Mouse (Mus musculus) liver, adult 2 months (tissue): ENCODE data around the gene Zbtb20. TPM values are rescaled to one million over a fixed set of nuclear protein-coding genes. Genes with fewer than 3 reads are reported as not detected.

Source experiments
- DNase-seq: peaks from one replicate; pipeline ENCODE4 v3.0.0-alpha.2; 2011; ENCODE audit warnings: low read depth, low spot score; ENCODE audit errors: extremely low read depth
- H3K27ac ChIP-seq: fragments of 200-500 bp; replicated peaks from 2 replicates; pipeline ENCODE4 v1.5.1; 2012; ENCODE audit warnings: low read depth, mild to moderate bottlenecking, control low read depth, inconsistent platforms, low read length; ENCODE audit not compliant: insufficient read depth
- H3K27me3 ChIP-seq: fragments of 200-500 bp; 2 replicates; pipeline ENCODE4 v1.6.1; 2012; ENCODE audit warnings: mild to moderate bottlenecking, moderate library complexity, low read length, inconsistent platforms; ENCODE audit not compliant: control insufficient read depth, insufficient read depth
- H3K36me3 ChIP-seq: fragments of 200-500 bp; 2 replicates; pipeline ENCODE4 v1.6.1; 2012; ENCODE audit warnings: low read length, inconsistent platforms; ENCODE audit not compliant: control insufficient read depth, insufficient read depth
- H3K4me1 ChIP-seq: fragments of 200-500 bp; 2 replicates; pipeline ENCODE4 v1.6.1; 2011; ENCODE audit warnings: low read length; ENCODE audit not compliant: control insufficient read depth, insufficient read depth
- H3K4me3 ChIP-seq: fragments of 200-500 bp; 2 replicates; pipeline ENCODE4 v1.5.1; 2011; ENCODE audit warnings: low read depth, mild to moderate bottlenecking, control low read depth, low read length, moderate library complexity; ENCODE audit not compliant: insufficient read depth
- H3K79me2 ChIP-seq: fragments of 200-500 bp; 2 replicates; pipeline ENCODE4 v1.6.1; 2012; ENCODE audit warnings: inconsistent platforms, mild to moderate bottlenecking, low read length, moderate library complexity; ENCODE audit not compliant: control insufficient read depth, insufficient read depth
- H3K9ac ChIP-seq: fragments of 200-500 bp; 2 replicates; pipeline ENCODE4 v1.6.1; 2012; ENCODE audit warnings: low read depth, mild to moderate bottlenecking, control low read depth, inconsistent platforms, low read length
- CTCF ChIP-seq: fragments of 200-500 bp; IDR thresholded peaks from 2 replicates; pipeline ENCODE4 v1.5.1; 2011; ENCODE audit warnings: low read depth, low read length, control low read depth
- POLR2A ChIP-seq: fragments of 200-500 bp; IDR thresholded peaks from 2 replicates; pipeline ENCODE4 v1.6.1; 2011; ENCODE audit warnings: low read length, control low read depth; ENCODE audit not compliant: insufficient read depth; ENCODE audit errors: extremely low read depth
- WGBS: fragments of 180-500 bp; shearing (Covaris S2); methylation state at CpG from one replicate; pipeline ENCODE4 v1.1.7; 2018; 5-methylcytosine and 5-hydroxymethylcytosine counted together
- polyA plus RNA-seq: library from polyadenylated mRNA; depleted of rRNA; stranded (reverse); fragments of >200 nt; gene quantifications from 2 replicates; pipeline ENCODE4 v1.2.3, GENCODE M21; 2012
- total RNA-seq: library from RNA; depleted of rRNA; stranded (reverse); fragments of >200 nt; gene quantifications from 2 replicates; pipeline ENCODE4 v1.2.3, GENCODE M21; 2014

Gene Zbtb20
- total and polyA plus RNA-seq, 2 experiments, result 17.8 to 52.6 TPM

GRCm38 (mm10) chr16:43463684-43464475 is 588.2 kb downstream of the Zbtb20 start:
- Histone ChIP-seq H3K4me1 (peaks cover 26% of the 10 kb centered on the region), H3K9ac (no peak overlapping the region), H3K27ac (0 out of 2 replicates have a peak overlapping the region, but pooled peaks have one; percentile 3), H3K27me3 (no peaks in the 10 kb centered on the region), H3K36me3 (peaks cover 11% of the 10 kb centered on the region), H3K4me3 (no peak overlapping the region), H3K79me2 (peaks cover 15% of the 10 kb centered on the region)
- no peak for DNase-seq
- TF ChIP-seq POLR2A, result no peak
- WGBS, result 78% methylated on average over 13 of the region's 13 CpGs

GRCm38 (mm10) chr16:43464476-43465080 is 588.9 kb downstream of the Zbtb20 start:
- peaks cover 13% of the 10 kb centered on the region for H3K36me3 ChIP-seq
- H3K4me3 ChIP-seq, result no peak overlapping the region
- TF ChIP-seq CTCF (no peak), POLR2A (no peak)
- H3K79me2 ChIP-seq, result peaks cover 15% of the 10 kb centered on the region
- H3K9ac ChIP-seq, result no peak overlapping the region
- WGBS, result 24% methylated on average over 10 of the region's 10 CpGs
- peak; percentile 71 for DNase-seq
- H3K4me1 ChIP-seq, result peaks cover 26% of the 10 kb centered on the region
- no peaks in the 10 kb centered on the region for H3K27me3 ChIP-seq
- H3K27ac ChIP-seq, result 0 out of 2 replicates have a peak overlapping the region, but pooled peaks have one; percentile 3

- H3K27ac ChIP-seq, result peak overlapping the region; percentile 25; the same call in 1 of the 2 replicates
- WGBS, result 64% methylated on average over 3 of the region's 3 CpGs
- H3K79me2 ChIP-seq, result peaks cover 15% of the 10 kb centered on the region
- TF ChIP-seq CTCF (no peak), POLR2A (no peak)
- no peak overlapping the region for H3K4me3 ChIP-seq
- H3K9ac ChIP-seq, result no peak overlapping the region
- peaks cover 12% of the 10 kb centered on the region for H3K36me3 ChIP-seq
- H3K27me3 ChIP-seq, result no peaks in the 10 kb centered on the region
- H3K4me1 ChIP-seq, result peaks cover 26% of the 10 kb centered on the region
- no peak for DNase-seq
Measured at GRCm38 (mm10) chr16:43465368-43465839, 589.7 kb downstream of the Zbtb20 start.

GRCm38 (mm10) chr16:43465921-43466748 is 590.5 kb downstream of the Zbtb20 start:
- no peak for DNase-seq
- Histone ChIP-seq H3K4me1 (peaks cover 26% of the 10 kb centered on the region), H3K27ac (no peak overlapping the region), H3K27me3 (no peaks in the 10 kb centered on the region), H3K79me2 (peaks cover 15% of the 10 kb centered on the region), H3K9ac (no peak overlapping the region), H3K36me3 (peaks cover 14% of the 10 kb centered on the region), H3K4me3 (no peak overlapping the region)
- 91% methylated on average over 9 of the region's 9 CpGs for WGBS
- TF ChIP-seq POLR2A (no peak), CTCF (no peak)

GRCm38 (mm10) chr16:43466749-43467065 is 591.0 kb downstream of the Zbtb20 start:
- DNase-seq, result peak; percentile 47
- Histone ChIP-seq H3K27ac (no peak overlapping the region), H3K79me2 (peaks cover 15% of the 10 kb centered on the region)

More at GRCm38 (mm10) chr16:43466749-43467065, 591.0 kb downstream of the Zbtb20 start:
- Histone ChIP-seq H3K4me3 (no peak overlapping the region), H3K27me3 (no peaks in the 10 kb centered on the region), H3K9ac (no peak overlapping the region), H3K36me3 (peaks cover 14% of the 10 kb centered on the region), H3K4me1 (peaks cover 26% of the 10 kb centered on the region)
- WGBS, result 64% methylated on average over 2 of the region's 2 CpGs
- no peak for TF ChIP-seq CTCF
- TF ChIP-seq POLR2A, result no peak
